Mouse (Mus musculus): ENCODE measurements around the gene Rcsd1. TPM values are rescaled to one million over a fixed set of nuclear protein-coding genes. Genes with fewer than 3 reads are reported as not detected.
A peak's percentile ranks its signal among the peaks of the same experiment; 100 is the strongest.

The Rcsd1 gene
- total and polyA plus RNA-seq, 2 experiments from 2014 or later: 94.0 to 116 TPM

- H3K4me1 ChIP-seq (ENCODE audit: control insufficient read depth, insufficient read depth): peaks cover 26% of the 10 kb centered on the region
- peak; percentile 99 for ATAC-seq (ENCODE audit: insufficient read depth, low read depth)
Observed at GRCm38 (mm10) chr1:165634151-165634884, 75.2 kb downstream of the Rcsd1 start, which contains the start of gene Mpzl1. Mpzl1 (minus strand) TSS chr1:165634538.

GRCm38 (mm10) chr1:165633345-165633744, 76.2 kb downstream of the Rcsd1 start:
- ATAC-seq (ENCODE audit: insufficient read depth, low read depth) (no peak), DNase-seq (ENCODE audit: low spot score) (no peak)
- Histone ChIP-seq H3K4me1 (ENCODE audit: control insufficient read depth, insufficient read depth) (peaks cover 26% of the 10 kb centered on the region), H3K9ac (replicated peaks; ENCODE audit: low read depth, low read length) (peak overlapping the region; percentile 76), H3K27ac (ENCODE audit: low read depth) (no peak overlapping the region; the same call in 1 of the 2 replicates), H3K4me3 (ENCODE audit: low read depth, low read length) (peak overlapping the region; percentile 78), H3K9me3 (replicated peaks; ENCODE audit: control insufficient read depth, low read length) (no peaks in the 10 kb centered on the region), H3K36me3 (replicated peaks; ENCODE audit: control insufficient read depth, insufficient read depth, low read length) (no peaks in the 10 kb centered on the region), H3K4me2 (ENCODE audit: low read depth, low read length) (peak overlapping the region; percentile 80), H3K27me3 (ENCODE audit: control insufficient read depth, insufficient read depth, low read length) (no peaks in the 10 kb centered on the region)
- TF ChIP-seq EP300 (IDR thresholded peaks at IDR 0.05; ENCODE audit: low read depth): no peak
- TF ChIP-seq CTCF (IDR thresholded peaks at IDR 0.05; ENCODE audit: low read depth): no peak
- WGBS: 5% methylated on average over 12 of the region's 12 CpGs

More at GRCm38 (mm10) chr1:165634151-165634884, 75.2 kb downstream of the Rcsd1 start, which contains the start of gene Mpzl1:
- DNase-seq (ENCODE audit: low spot score): peak; percentile 98
- Histone ChIP-seq H3K27ac (ENCODE audit: low read depth) (peak within 1 kb of the TSS; percentile 95), H3K4me2 (ENCODE audit: low read depth, low read length) (peak within 1 kb of the TSS; percentile 80), H3K36me3 (replicated peaks; ENCODE audit: control insufficient read depth, insufficient read depth, low read length) (no peaks in the 10 kb centered on the region), H3K4me3 (ENCODE audit: low read depth, low read length) (peak within 1 kb of the TSS; percentile 78), H3K9ac (replicated peaks; ENCODE audit: low read depth, low read length) (peak within 1 kb of the TSS; percentile 76), H3K27me3 (ENCODE audit: control insufficient read depth, insufficient read depth, low read length) (no peaks in the 10 kb centered on the region), H3K9me3 (replicated peaks; ENCODE audit: control insufficient read depth, low read length) (no peaks in the 10 kb centered on the region)
- TF ChIP-seq CTCF (IDR thresholded peaks at IDR 0.05; ENCODE audit: low read depth): peak; percentile 18; the same call in 1 of the 2 replicates
- peak; percentile 69 for TF ChIP-seq EP300 (IDR thresholded peaks at IDR 0.05; ENCODE audit: low read depth)
- WGBS: under 1% methylated on average over 55 of the region's 73 CpGs

- Histone ChIP-seq H3K9ac (replicated peaks; ENCODE audit: low read depth, low read length) (no peak overlapping the region), H3K9me3 (replicated peaks; ENCODE audit: control insufficient read depth, low read length) (no peaks in the 10 kb centered on the region), H3K27me3 (ENCODE audit: control insufficient read depth, insufficient read depth, low read length) (no peaks in the 10 kb centered on the region), H3K36me3 (replicated peaks; ENCODE audit: control insufficient read depth, insufficient read depth, low read length) (0 out of 2 replicates have a peak, but pooled peaks cover 3% of the 10 kb centered on the region), H3K4me2 (ENCODE audit: low read depth, low read length) (no peak overlapping the region), H3K4me1 (ENCODE audit: control insufficient read depth, insufficient read depth) (peaks cover 26% of the 10 kb centered on the region), H3K27ac (ENCODE audit: low read depth) (no peak overlapping the region), H3K4me3 (ENCODE audit: low read depth, low read length) (no peak overlapping the region)
- no peak for ATAC-seq (ENCODE audit: insufficient read depth, low read depth)
- no peak for TF ChIP-seq CTCF (IDR thresholded peaks at IDR 0.05; ENCODE audit: low read depth)
- no peak for TF ChIP-seq EP300 (IDR thresholded peaks at IDR 0.05; ENCODE audit: low read depth)
- DNase-seq (ENCODE audit: low spot score): no peak
- 74% methylated on average over 8 of the region's 8 CpGs for WGBS
Observed at GRCm38 (mm10) chr1:165631136-165631535, 78.4 kb downstream of the Rcsd1 start.

DNA sequence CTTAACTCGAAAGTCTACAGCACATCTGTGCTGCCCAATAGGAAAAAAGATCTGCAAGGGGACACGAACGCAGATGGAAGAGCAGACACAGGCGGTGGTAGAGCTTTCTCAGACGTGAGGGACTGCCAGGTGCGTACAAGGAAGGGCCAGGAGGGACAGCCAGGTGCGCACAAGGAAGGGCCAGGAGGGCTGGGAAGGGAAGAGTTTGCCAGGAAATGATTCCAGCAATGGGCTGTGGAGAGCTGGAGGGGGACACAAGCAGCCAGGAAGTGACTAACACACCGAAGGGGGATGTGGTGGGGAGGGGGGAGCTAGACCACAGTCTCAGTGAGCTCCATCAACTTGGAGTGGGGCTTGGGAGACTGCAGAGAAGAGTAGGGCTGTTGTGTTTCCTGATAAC, 79.6 kb downstream of the Rcsd1 start:
- no peak for DNase-seq (ENCODE audit: low spot score)
- peaks cover 29% of the 10 kb centered on the region for H3K4me1 ChIP-seq (ENCODE audit: control insufficient read depth, insufficient read depth)
- no peaks in the 10 kb centered on the region for H3K27me3 ChIP-seq (ENCODE audit: control insufficient read depth, insufficient read depth, low read length)
- no peaks in the 10 kb centered on the region for H3K9me3 ChIP-seq (replicated peaks; ENCODE audit: control insufficient read depth, low read length)
- no peak for ATAC-seq (ENCODE audit: insufficient read depth, low read depth)
- peaks cover 3% of the 10 kb centered on the region; the same call in 1 of the 2 replicates for H3K36me3 ChIP-seq (replicated peaks; ENCODE audit: control insufficient read depth, insufficient read depth, low read length)
- no peak for TF ChIP-seq EP300 (IDR thresholded peaks at IDR 0.05; ENCODE audit: low read depth)
- no peak for TF ChIP-seq CTCF (IDR thresholded peaks at IDR 0.05; ENCODE audit: low read depth)
- WGBS: 44% methylated on average over 8 of the region's 8 CpGs
- H3K4me2 ChIP-seq (ENCODE audit: low read depth, low read length): no peak overlapping the region
- H3K4me3 ChIP-seq (ENCODE audit: low read depth, low read length): no peak overlapping the region
- no peak overlapping the region for H3K9ac ChIP-seq (replicated peaks; ENCODE audit: low read depth, low read length)
- no peak overlapping the region for H3K27ac ChIP-seq (ENCODE audit: low read depth)

GRCm38 (mm10) chr1:165628603-165629002, 81.0 kb downstream of the Rcsd1 start:
- Histone ChIP-seq H3K36me3 (replicated peaks; ENCODE audit: control insufficient read depth, insufficient read depth, low read length) (peaks cover 3% of the 10 kb centered on the region; the same call in 1 of the 2 replicates), H3K4me2 (ENCODE audit: low read depth, low read length) (no peak overlapping the region), H3K4me1 (ENCODE audit: control insufficient read depth, insufficient read depth) (peaks cover 26% of the 10 kb centered on the region), H3K27ac (ENCODE audit: low read depth) (no peak overlapping the region), H3K9ac (replicated peaks; ENCODE audit: low read depth, low read length) (no peak overlapping the region), H3K9me3 (replicated peaks; ENCODE audit: control insufficient read depth, low read length) (no peaks in the 10 kb centered on the region), H3K27me3 (ENCODE audit: control insufficient read depth, insufficient read depth, low read length) (no peaks in the 10 kb centered on the region), H3K4me3 (ENCODE audit: low read depth, low read length) (no peak overlapping the region)
- DNase-seq (ENCODE audit: low spot score) (no peak), ATAC-seq (ENCODE audit: insufficient read depth, low read depth) (no peak)
- TF ChIP-seq CTCF (IDR thresholded peaks at IDR 0.05; ENCODE audit: low read depth): no peak
- no peak for TF ChIP-seq EP300 (IDR thresholded peaks at IDR 0.05; ENCODE audit: low read depth)
- WGBS: 35% methylated on average over 1 of the region's 1 CpGs
